Mouse (Mus musculus) CD4-positive, CD25-positive, alpha-beta regulatory T cell, adult 2 months (primary cell): ENCODE results near the gene Xk.
"Not testable (repeated sequence)": the region's sequence is repeated elsewhere in the genome, so short reads cannot be mapped to it uniquely, and the experiment has no call there.

ENCODE experiments used
- DNase-seq: peaks from one replicate; pipeline ENCODE4 v3.0.0-alpha.2; 2012; ENCODE audit warnings: low read depth, low spot score

Xk gene

DNA sequence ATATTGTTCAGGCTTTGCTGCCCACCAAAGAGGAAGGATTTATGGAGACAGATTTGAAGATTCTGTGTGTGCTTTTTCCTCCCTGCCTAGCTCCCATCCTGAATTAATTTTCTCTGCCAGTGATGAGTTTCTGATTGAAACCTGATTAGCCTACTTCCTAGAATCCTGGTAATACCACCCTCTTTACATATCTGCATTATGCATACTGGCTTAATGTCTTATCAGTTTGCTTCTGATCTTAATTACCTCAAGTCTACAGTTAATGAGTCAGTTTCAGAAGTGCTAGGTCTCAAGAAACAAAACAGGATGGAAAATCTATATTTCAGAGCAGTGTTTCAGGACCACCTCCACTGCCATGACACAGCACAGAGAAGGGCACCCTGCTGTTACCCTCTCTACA lies 43.9 kb downstream of the Xk start:
- not testable (repeated sequence) for DNase-seq

DNA sequence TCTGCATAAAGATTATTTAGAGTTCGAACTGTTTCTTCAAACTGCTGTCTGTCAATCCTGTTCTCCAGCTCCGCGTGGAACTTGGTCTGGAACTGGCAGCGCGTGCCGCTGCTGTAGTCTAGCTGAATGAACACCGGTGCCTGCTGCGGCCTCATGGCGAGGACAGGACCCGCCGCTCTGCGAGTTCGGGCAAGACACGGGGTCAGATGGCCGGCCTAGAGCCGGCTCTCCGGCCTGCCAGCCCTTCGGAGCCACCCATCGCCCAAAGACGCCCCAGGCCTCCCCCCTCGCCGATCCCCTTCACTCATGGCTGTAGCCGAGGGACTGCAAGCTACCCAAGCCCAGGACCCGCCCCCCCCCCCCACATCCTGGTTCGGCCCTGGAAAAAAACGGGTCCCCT lies 55.4 kb downstream of the Xk start:
- DNase-seq = not testable (repeated sequence)

DNA sequence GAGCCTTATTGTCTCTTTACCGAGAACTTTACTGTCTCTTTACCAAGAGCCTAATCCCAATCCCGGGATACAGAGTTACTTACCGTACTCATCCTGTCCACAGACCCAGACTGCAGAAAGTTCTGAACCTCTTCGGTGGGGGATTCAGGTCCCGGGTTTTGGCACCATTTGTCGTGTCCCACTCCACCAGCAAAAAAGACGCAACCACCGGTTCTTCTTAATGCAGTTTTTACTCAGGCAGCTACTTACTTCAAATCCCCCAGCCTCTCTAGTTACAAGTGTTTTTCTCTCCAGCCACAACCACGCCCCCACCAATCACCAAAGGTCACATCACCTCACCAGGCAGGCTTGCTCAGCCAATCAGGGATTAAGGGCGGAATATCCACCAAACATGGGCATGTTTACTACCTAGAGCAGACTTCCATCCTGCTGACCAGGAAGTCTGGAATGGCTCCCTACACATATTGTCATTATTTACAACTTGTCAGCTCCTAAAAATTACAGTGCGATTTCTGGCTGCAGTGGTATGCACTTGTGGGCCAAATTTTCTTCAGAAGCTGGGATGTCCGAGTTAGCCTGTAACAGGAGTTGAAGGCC lies 59.9 kb downstream of the Xk start:
- DNase-seq = peak; percentile 58

DNA sequence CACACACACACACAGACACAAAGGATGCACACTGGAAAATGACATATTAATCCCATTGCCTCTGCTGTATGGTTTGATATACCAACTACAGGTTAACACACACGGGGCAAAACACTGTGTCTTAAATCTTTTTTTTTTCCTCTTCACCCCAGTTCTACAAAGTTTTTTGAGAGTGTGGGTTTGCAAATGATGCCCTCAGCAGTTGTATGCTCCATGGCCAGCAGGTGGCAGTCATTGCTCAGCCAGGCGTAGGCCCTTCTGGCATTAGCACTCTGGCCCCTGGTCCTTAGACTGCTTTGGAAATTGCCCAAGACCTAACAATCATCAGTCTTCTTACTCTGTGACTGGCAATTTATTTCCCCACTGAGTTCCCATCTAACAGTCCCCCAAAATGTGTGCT lies 60.5 kb downstream of the Xk start:
- not testable (repeated sequence) for DNase-seq

DNA sequence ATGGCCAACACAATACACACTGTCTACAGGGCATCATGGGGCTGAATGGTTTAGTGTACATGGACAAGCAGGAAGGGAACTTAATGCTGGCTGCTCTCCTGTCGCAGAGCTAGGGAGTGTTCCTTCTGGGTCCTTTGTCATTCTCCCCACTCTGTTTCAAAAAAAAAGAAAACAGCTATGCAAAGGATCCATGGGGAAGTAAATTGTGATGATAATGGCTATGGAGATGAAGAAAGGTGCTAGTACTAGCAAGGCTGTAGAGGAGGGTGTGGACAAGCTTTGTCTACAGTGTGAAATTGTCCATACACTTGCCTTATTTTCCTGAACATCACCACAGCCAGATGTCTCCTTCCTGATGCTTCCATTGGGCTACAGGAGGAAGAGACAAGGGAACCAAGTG lies 62.4 kb downstream of the Xk start:
- not testable (repeated sequence) for DNase-seq

DNA sequence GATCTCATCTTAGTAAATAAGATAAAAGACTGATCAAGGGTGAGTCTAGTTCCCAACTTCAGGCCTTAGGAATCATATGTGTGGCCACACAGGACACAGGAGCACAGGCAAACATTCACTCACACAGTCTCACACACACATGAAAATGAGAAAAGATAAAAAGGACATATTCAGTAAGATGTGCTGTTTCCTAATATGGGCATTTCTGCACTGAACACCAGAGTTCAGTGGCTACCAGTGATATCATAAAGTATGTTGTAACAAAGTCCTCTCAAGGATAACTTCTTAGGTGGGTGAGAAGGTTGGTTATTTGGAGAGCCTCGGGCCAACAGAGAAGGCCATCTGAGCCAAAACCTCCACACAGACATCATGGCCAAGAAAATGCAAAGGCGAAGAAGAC lies 77.8 kb downstream of the Xk start, which contains the start of gene H2al1k:
Gene H2al1k, plus strand, starts transcription at position 301 of the 400 bp plus-strand sequence.
- not testable (repeated sequence) for DNase-seq
